Mouse (Mus musculus) liver, embryonic 14 days (tissue): ENCODE results near the gene Padi6. TPM values are rescaled to one million over a fixed set of nuclear protein-coding genes. Genes with fewer than 3 reads are reported as not detected.

Experiments used
- polyA plus RNA-seq: library from polyadenylated mRNA; depleted of rRNA; stranded (reverse); fragments of >200 nt; gene quantifications from 2 replicates; pipeline ENCODE4 v1.2.3, GENCODE M21; 2012; rRNA removed

Padi6 gene
- polyA plus RNA-seq: 0.01 TPM in 1 of 2 replicates, not detected in the other

GRCm38 (mm10) chr4:140742543-140742942 is at the start of gene Padi6:
TSS of gene Padi6 (minus strand) at chr4:140742643.

DNA sequence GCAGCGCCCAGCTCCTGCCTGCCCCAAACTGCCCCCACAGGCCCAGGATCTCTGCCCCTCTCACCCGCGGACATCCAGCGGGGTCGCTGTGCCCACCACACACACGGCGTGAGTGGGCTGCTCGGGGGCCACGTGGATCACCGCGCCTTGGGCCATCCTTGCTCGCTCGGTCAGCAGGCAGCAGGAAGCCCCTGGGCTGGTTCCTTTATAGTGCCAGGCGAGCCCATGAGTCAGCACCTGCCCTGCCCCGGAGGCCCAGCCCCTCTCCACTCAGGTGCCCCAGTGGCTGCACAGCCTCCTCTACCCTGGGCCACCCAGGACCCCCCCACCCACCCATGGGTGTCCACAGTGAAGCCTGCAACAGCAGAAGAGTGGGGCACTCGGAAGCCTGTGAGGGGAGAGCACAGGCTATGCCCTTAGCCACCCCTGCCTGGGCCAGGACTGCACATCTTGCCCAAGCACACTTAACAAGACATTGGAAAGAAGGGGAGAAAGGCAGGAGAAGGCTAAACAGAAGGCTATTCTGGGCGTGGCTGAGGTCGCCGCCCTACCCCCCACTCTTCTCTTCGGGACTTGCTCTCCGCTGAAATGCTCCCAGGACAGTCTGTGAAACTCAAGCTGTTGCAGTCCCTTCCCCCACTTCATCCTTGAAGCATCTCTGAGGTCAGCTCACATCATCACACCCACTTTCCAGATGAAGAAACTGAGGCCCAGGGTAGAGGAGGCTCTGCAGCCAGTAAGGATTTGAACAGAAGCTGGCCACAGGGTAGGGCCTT is 31.8 kb upstream of the Padi6 start, which contains the start of gene Padi4:
Gene Padi4, minus strand, starts transcription at position 212 of the 776 bp plus-strand sequence.

DNA sequence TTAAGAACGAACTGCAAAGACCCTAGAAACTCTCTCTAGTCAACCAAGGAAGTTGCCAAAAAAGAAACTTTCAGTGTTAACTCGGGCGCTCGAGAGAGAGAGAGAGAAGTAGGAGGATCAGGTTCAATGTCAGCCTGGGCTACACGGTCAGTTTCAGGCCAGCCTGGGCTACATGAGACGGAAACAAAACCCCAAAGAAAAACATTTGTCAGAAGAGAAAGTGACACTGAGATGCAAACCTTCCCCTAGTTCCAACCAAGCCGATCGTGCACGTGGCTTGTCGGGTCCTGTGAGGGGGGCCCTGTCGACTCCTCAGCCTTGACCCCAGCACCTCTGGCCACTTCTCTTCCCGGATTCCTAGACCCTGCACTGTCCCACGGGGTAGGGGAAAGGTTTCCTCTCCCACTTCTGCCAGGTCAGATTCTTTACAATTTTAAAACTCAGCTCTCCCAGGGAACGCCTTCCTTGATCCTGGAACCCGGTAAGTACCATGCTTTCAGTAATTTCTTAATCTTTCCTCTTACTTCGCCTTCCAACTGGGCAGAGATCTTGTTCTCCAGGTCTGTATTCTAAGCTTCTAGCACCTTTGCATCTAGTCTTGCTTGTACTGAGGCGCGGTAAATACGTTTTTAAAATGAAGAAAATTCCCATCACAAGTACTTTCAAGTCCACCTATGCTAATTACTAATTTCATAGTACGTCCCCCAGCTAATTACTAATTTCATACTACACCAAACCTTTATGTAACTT is 42.0 kb downstream of the Padi6 start, which contains the start of gene Rcc2:
Gene Rcc2, plus strand, starts transcription at position 273 of the 750 bp plus-strand sequence.

Other genes with a start within 250 kb of the Padi6 start
- gene Arhgef10l, start 76.6 kb downstream of the Padi6 start, polyA plus RNA-seq: 2.0 TPM in 2 replicates
- 42.3 and 56.3 TPM in 2 replicates for gene Rcc2, start 42.1 kb downstream of the Padi6 start, polyA plus RNA-seq
- 0.32 and 0.47 TPM in 2 replicates for gene Padi4, start 31.6 kb upstream of the Padi6 start, polyA plus RNA-seq
- gene Padi3, start 68.0 kb upstream of the Padi6 start, polyA plus RNA-seq: 0.10 and 0.15 TPM in 2 replicates
- 0.01 and 0.02 TPM in 2 replicates for gene Padi1, start 103.1 kb upstream of the Padi6 start, polyA plus RNA-seq
- 0.74 and 0.85 TPM in 2 replicates for gene Padi2, start 163.7 kb upstream of the Padi6 start, polyA plus RNA-seq
- gene Sdhb, start 218.6 kb upstream of the Padi6 start, polyA plus RNA-seq: 84.3 and 93.8 TPM in 2 replicates
- 14.3 and 17.0 TPM in 2 replicates for gene Atp13a2, start 244.2 kb upstream of the Padi6 start, polyA plus RNA-seq